ENCODE assay signal across 23 mouse cellular contexts in the genomic region with DNA sequence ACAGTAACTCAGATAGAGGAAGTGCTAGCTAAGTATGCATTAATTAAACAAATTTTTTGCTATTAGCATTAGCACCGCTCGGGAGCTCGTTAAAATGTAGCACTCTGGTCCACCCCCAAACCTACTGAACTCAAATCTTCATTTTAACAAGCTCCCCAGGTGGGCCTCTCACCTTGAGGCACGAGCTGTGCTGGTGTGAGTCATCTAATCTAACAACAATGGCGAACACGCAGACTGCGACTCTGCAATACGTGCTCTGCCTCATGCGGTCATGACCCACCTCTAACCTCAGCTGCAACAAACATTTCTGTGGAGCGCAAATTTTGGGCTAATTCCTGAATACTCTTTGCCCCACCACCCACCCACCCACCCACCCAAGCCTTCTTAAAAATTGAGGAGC. TPM values are rescaled to one million over a fixed set of nuclear protein-coding genes. Genes with fewer than 3 reads are reported as not detected.
A peak's percentile ranks its signal among the peaks of the same experiment; 100 is the strongest.
DNase-seq lines count a peak whose midpoint lies in the region; ATAC-seq and TF ChIP-seq lines count a peak whose summit lies in the region.
"Had no signal": no experiment of that assay in that cellular context is flagged by ENCODE, and none has a peak within 500 bp of the region (broad histone marks: within the 10 kb centered on the region; RNA-seq: fewer than 3 reads in every experiment).

No protein-coding gene starts in this region.

- H3K4me1 ChIP-seq in intestine, embryonic 15.5 days (replicated peaks), result no peaks in the 10 kb centered on the region
- H3K4me1 ChIP-seq in intestine, postnatal 0 days (replicated peaks; ENCODE audit: control insufficient read depth, insufficient read depth, low read length), result no peaks in the 10 kb centered on the region
- no peaks in the 10 kb centered on the region for H3K4me1 ChIP-seq in midbrain, embryonic 11.5 days (ENCODE audit: control insufficient read depth, insufficient read depth, low read length)
- H3K4me1 ChIP-seq: forebrain, embryonic 15.5 days had no signal

- peak; percentile 69 for DNase-seq in heart, adult 11 months
- DNase-seq in heart, adult 8-10 months (ENCODE audit: low spot score), result no peak
- DNase-seq in ZHBTc4 (ENCODE audit: low read depth, low spot score), result peak; percentile 52
- no peak for DNase-seq in midbrain, embryonic 11.5 days (ENCODE audit: low spot score, missing footprints)
- DNase-seq in natural killer cell, adult 2 months (ENCODE audit: low spot score in 2 of 2), result no peak
- DNase-seq: adrenal gland, postnatal 10 days; cerebellum, adult 8-10 months; cerebellum, postnatal 25 days; gastrocnemius, postnatal 25 days; heart, adult 18-20 months; kidney, adult 8-10 months; liver; lung, adult 2 months; lung, postnatal 10 days; midbrain, embryonic 14.5 days; right cerebral cortex, postnatal 4 days had no signal

- 20% methylated on average over 10 of the region's 10 CpGs for WGBS in intestine, embryonic 15.5 days
- WGBS in intestine, postnatal 0 days, result 26% methylated on average over 10 of the region's 10 CpGs
- 41% methylated on average over 10 of the region's 10 CpGs for WGBS in midbrain, embryonic 11.5 days

- no peak overlapping the region for H3K27ac ChIP-seq in intestine, embryonic 15.5 days
- no peak overlapping the region for H3K27ac ChIP-seq in intestine, postnatal 0 days (ENCODE audit: low read depth, low read length)
- H3K27ac ChIP-seq in midbrain, embryonic 11.5 days (ENCODE audit: low read depth, low read length), result no peak overlapping the region
- H3K27ac ChIP-seq: forebrain, embryonic 15.5 days; hindbrain, embryonic 14.5 days; kidney, postnatal 0 days; liver, embryonic 14.5 days; macrophage had no signal

- H3K9ac ChIP-seq in intestine, embryonic 15.5 days, result no peak overlapping the region
- H3K9ac ChIP-seq in intestine, postnatal 0 days (ENCODE audit: low read depth, low read length), result no peak overlapping the region
- H3K9ac ChIP-seq in midbrain, embryonic 11.5 days (ENCODE audit: low read length), result no peak overlapping the region
- H3K9ac ChIP-seq: forebrain, embryonic 15.5 days; hindbrain, embryonic 14.5 days; liver, embryonic 14.5 days had no signal

- no peaks in the 10 kb centered on the region for H3K27me3 ChIP-seq in intestine, embryonic 15.5 days (replicated peaks)
- no peaks in the 10 kb centered on the region for H3K27me3 ChIP-seq in intestine, postnatal 0 days (replicated peaks; ENCODE audit: control insufficient read depth, insufficient read depth, low read length)
- no peaks in the 10 kb centered on the region for H3K27me3 ChIP-seq in midbrain, embryonic 11.5 days (ENCODE audit: control insufficient read depth, insufficient read depth, low read length)
- H3K27me3 ChIP-seq: forebrain, embryonic 15.5 days had no signal

- no peak for TF ChIP-seq CTCF in intestine, postnatal 0 days (IDR thresholded peaks at IDR 0.05; ENCODE audit: low read depth)

- H3K9me3 ChIP-seq in intestine, embryonic 15.5 days, result no peaks in the 10 kb centered on the region
- H3K9me3 ChIP-seq in intestine, postnatal 0 days (ENCODE audit: control insufficient read depth), result no peaks in the 10 kb centered on the region
- no peaks in the 10 kb centered on the region for H3K9me3 ChIP-seq in midbrain, embryonic 11.5 days (ENCODE audit: control insufficient read depth, low read length)
- H3K9me3 ChIP-seq: forebrain, embryonic 15.5 days had no signal

- ATAC-seq in intestine, embryonic 15.5 days, result peak; percentile 75
- no peak for ATAC-seq in intestine, postnatal 0 days
- no peak for ATAC-seq in midbrain, embryonic 11.5 days (ENCODE audit: low FRiP score)
- ATAC-seq: forebrain, embryonic 15.5 days had no signal

- H3K36me3 ChIP-seq in intestine, embryonic 15.5 days, result no peaks in the 10 kb centered on the region
- H3K36me3 ChIP-seq in intestine, postnatal 0 days (ENCODE audit: control insufficient read depth, insufficient read depth), result no peaks in the 10 kb centered on the region
- no peaks in the 10 kb centered on the region for H3K36me3 ChIP-seq in midbrain, embryonic 11.5 days (ENCODE audit: control insufficient read depth, insufficient read depth, low read length)
- H3K36me3 ChIP-seq: forebrain, embryonic 15.5 days had no signal

- H3K4me3 ChIP-seq in intestine, embryonic 15.5 days (replicated peaks), result no peak overlapping the region
- no peak overlapping the region for H3K4me3 ChIP-seq in intestine, postnatal 0 days (ENCODE audit: low read depth, low read length)
- H3K4me3 ChIP-seq in midbrain, embryonic 11.5 days (ENCODE audit: low read depth, low read length), result no peak overlapping the region
- H3K4me3 ChIP-seq: forebrain, embryonic 15.5 days had no signal

- no peak overlapping the region for H3K4me2 ChIP-seq in intestine, embryonic 15.5 days (replicated peaks)
- no peak overlapping the region for H3K4me2 ChIP-seq in intestine, postnatal 0 days (replicated peaks; ENCODE audit: low read depth)
- no peak overlapping the region for H3K4me2 ChIP-seq in midbrain, embryonic 11.5 days
- H3K4me2 ChIP-seq: forebrain, embryonic 15.5 days; hindbrain, embryonic 14.5 days had no signal

RNA-seq across cellular contexts. Expression of a gene that starts 19.2 kb away (rescaled TPM):
- 100 to 1,000 TPM in 3 of 4 experiments, 10 to 100 TPM in 1; 94.4 to 149 (median 104) TPM for total RNA-seq in heart, adult 8-10 months (2022)
- 3.9 and 4.6 TPM in 2 replicates for polyA plus RNA-seq in intestine, embryonic 15.5 days (2015; fragmentation: Nextera tagmentation; extraction: Ambion mirVana)
- polyA plus RNA-seq in intestine, postnatal 0 days (2015; fragmentation: Nextera tagmentation; extraction: Ambion mirVana), result 12.1 and 15.3 TPM in 2 replicates
- 0.69 and 0.96 TPM in 2 replicates for polyA plus RNA-seq in midbrain, embryonic 11.5 days (2014; fragmentation: Nextera tagmentation; extraction: Ambion mirVana)

Comparison
In these comparisons a context has a peak if more than half of its experiments do, and no peak if none do; other contexts are left out.
1. DNase-seq: peak in heart, adult 11 months (single experiment) and ZHBTc4 (single experiment); none in heart, adult 8-10 months (single experiment), midbrain, embryonic 11.5 days (single experiment) and natural killer cell, adult 2 months (0 of 2).